Mouse (Mus musculus) testis, adult 2 months (tissue): Measurements from ENCODE around the gene Shroom2. TPM values are rescaled to one million over a fixed set of nuclear protein-coding genes. Genes with fewer than 3 reads are reported as not detected.

ENCODE experiments used
- H3K27ac ChIP-seq: fragments of 200-500 bp; 2 replicates; pipeline ENCODE4 v1.5.1; 2012; ENCODE audit warnings: low read depth, low read length; ENCODE audit not compliant: control insufficient read depth, insufficient read depth
- H3K27me3 ChIP-seq: fragments of 200-500 bp; 2 replicates; pipeline ENCODE4 v1.6.1; 2012; ENCODE audit warnings: mild to moderate bottlenecking, low read length, moderate library complexity; ENCODE audit not compliant: control insufficient read depth, insufficient read depth
- H3K36me3 ChIP-seq: fragments of 200-500 bp; 2 replicates; pipeline ENCODE4 v1.6.1; 2012; ENCODE audit warnings: mild to moderate bottlenecking, low read length; ENCODE audit not compliant: control insufficient read depth, insufficient read depth
- H3K4me1 ChIP-seq: fragments of 200-500 bp; 2 replicates; pipeline ENCODE4 v1.6.1; 2012; ENCODE audit warnings: low read length; ENCODE audit not compliant: control insufficient read depth, insufficient read depth
- H3K4me3 ChIP-seq: fragments of 200-500 bp; 2 replicates; pipeline ENCODE4 v1.5.1; 2012; ENCODE audit warnings: low read depth, mild to moderate bottlenecking, low read length, moderate library complexity, mixed read lengths; ENCODE audit not compliant: control insufficient read depth
- CTCF ChIP-seq: fragments of 200-500 bp; IDR thresholded peaks from 2 replicates; pipeline ENCODE4 v1.5.1; 2012; ENCODE audit warnings: low read depth, mild to moderate bottlenecking, inconsistent platforms, low read length, moderate library complexity; ENCODE audit not compliant: control insufficient read depth, insufficient read depth, insufficient replicate concordance
- POLR2A ChIP-seq: fragments of 200-500 bp; IDR thresholded peaks from 2 replicates; pipeline ENCODE4 v1.6.1; 2012; ENCODE audit warnings: low read depth, mild to moderate bottlenecking, inconsistent platforms, low read length, moderate library complexity; ENCODE audit not compliant: control insufficient read depth
- polyA plus RNA-seq: library from polyadenylated mRNA; depleted of rRNA; stranded (reverse); fragments of >200 nt; gene quantifications from 2 replicates; pipeline ENCODE4 v1.2.3, GENCODE M21; 2012

Gene Shroom2
- polyA plus RNA-seq, 1 experiment = 0.90 TPM

GRCm38 (mm10) chrX:152701679-152702078, 67.6 kb downstream of the Shroom2 start:
- H3K4me1 ChIP-seq = no peaks in the 10 kb centered on the region
- no peaks in the 10 kb centered on the region for H3K36me3 ChIP-seq
- TF ChIP-seq CTCF (no peak), POLR2A (no peak)
- no peak overlapping the region for H3K4me3 ChIP-seq
- no peaks in the 10 kb centered on the region for H3K27me3 ChIP-seq
- H3K27ac ChIP-seq = no peak overlapping the region

GRCm38 (mm10) chrX:152690788-152691291, 78.4 kb downstream of the Shroom2 start:
- H3K27ac ChIP-seq = no peak overlapping the region
- no peaks in the 10 kb centered on the region for H3K4me1 ChIP-seq
- no peak overlapping the region for H3K4me3 ChIP-seq
- H3K36me3 ChIP-seq = no peaks in the 10 kb centered on the region
- no peaks in the 10 kb centered on the region for H3K27me3 ChIP-seq
- TF ChIP-seq CTCF (no peak), POLR2A (no peak)

- no peak overlapping the region for H3K27ac ChIP-seq
- no peak for TF ChIP-seq CTCF
- no peak for TF ChIP-seq POLR2A
- H3K36me3 ChIP-seq = no peaks in the 10 kb centered on the region
- no peak overlapping the region for H3K4me3 ChIP-seq
- H3K27me3 ChIP-seq = no peaks in the 10 kb centered on the region
- H3K4me1 ChIP-seq = no peaks in the 10 kb centered on the region
Measured at GRCm38 (mm10) chrX:152679190-152679814, 90.0 kb downstream of the Shroom2 start.

- Histone ChIP-seq H3K36me3 (no peaks in the 10 kb centered on the region), H3K4me1 (no peaks in the 10 kb centered on the region), H3K4me3 (no peak overlapping the region), H3K27me3 (no peaks in the 10 kb centered on the region), H3K27ac (no peak overlapping the region)
- TF ChIP-seq CTCF (no peak), POLR2A (no peak)
Measured at GRCm38 (mm10) chrX:152676357-152676756, 92.9 kb downstream of the Shroom2 start.

- TF ChIP-seq CTCF (no peak), POLR2A (no peak)
- Histone ChIP-seq H3K36me3 (no peaks in the 10 kb centered on the region), H3K4me1 (no peaks in the 10 kb centered on the region), H3K27me3 (no peaks in the 10 kb centered on the region), H3K27ac (no peak overlapping the region), H3K4me3 (no peak overlapping the region)
Measured at GRCm38 (mm10) chrX:152673431-152673830, 95.8 kb downstream of the Shroom2 start.

- no peak overlapping the region for H3K27ac ChIP-seq
- TF ChIP-seq POLR2A = no peak
- no peak for TF ChIP-seq CTCF
- H3K4me3 ChIP-seq = no peak overlapping the region
- H3K4me1 ChIP-seq = no peaks in the 10 kb centered on the region
- H3K27me3 ChIP-seq = no peaks in the 10 kb centered on the region
- H3K36me3 ChIP-seq = no peaks in the 10 kb centered on the region
Measured at GRCm38 (mm10) chrX:152657363-152658036, 111.8 kb downstream of the Shroom2 start.

- Histone ChIP-seq H3K36me3 (no peaks in the 10 kb centered on the region), H3K27me3 (no peaks in the 10 kb centered on the region), H3K4me3 (no peak overlapping the region), H3K27ac (no peak overlapping the region), H3K4me1 (no peaks in the 10 kb centered on the region)
- TF ChIP-seq CTCF = no peak
- TF ChIP-seq POLR2A = no peak
Measured at GRCm38 (mm10) chrX:152656609-152656939, 112.7 kb downstream of the Shroom2 start.
